Mouse (Mus musculus): ENCODE data around the gene Acly. TPM values are rescaled to one million over a fixed set of nuclear protein-coding genes. Genes with fewer than 3 reads are reported as not detected.

The Acly gene
- total RNA-seq, 2 experiments from 2014 or later: 16.4 to 19.9 TPM

DNA sequence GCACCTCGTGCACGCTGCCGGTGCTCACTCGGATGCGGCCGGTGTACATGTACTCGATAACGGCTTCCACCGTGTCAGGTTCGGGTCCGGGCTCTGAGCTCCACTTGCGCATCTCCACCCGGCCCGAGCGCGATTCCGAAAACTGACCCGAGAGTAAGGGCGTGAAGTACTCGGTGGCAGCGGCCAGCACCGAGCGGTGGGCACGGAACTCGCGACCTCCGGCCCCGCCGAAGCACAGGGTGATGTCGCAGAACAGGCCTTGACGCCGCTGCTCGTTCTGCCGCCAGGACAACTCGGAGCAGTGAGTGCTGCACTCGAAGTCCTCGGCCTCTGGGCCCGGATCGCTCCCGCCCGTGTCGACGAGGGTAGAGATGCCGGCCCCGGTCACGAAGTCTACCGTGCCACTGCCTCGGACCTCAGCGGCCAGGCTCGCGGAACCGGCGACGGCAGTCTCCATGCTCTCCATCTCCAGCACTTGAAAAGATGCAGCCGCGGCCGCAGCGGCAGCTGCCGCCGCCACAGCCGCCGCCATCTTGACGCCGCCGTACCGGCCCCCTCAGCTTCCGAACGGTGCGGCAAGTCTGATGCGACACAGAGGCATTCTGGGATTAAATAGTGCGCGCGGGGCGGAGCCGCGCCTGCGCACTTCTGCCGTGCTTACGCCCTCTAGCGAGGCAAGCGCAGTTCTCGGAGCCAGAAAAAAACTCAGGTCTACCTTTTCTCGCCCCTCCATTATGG is 55.4 kb downstream of the Acly start, which contains the start of gene Klhl11:
TSS of gene Klhl11 (minus strand) at position 545 of the 738 bp plus-strand sequence.
- intact Hi-C loops (cut with DNase I; ENCODE audit: low total_unique reads): loop anchor here (2.0 to 5.0 kb wide), 2 partner anchors 48 to 105 kb away; no protein-coding TSS in a partner anchor
- DNase-seq: peak; percentile 90

- intact Hi-C loops (cut with DNase I; ENCODE audit: low total_unique reads): loop anchor here (2.0 to 5.0 kb wide), 2 partner anchors 47 to 104 kb away; no protein-coding TSS in a partner anchor
- no peak for DNase-seq
Measured at GRCm38 (mm10) chr11:100471352-100472196, 56.2 kb downstream of the Acly start.

DNA sequence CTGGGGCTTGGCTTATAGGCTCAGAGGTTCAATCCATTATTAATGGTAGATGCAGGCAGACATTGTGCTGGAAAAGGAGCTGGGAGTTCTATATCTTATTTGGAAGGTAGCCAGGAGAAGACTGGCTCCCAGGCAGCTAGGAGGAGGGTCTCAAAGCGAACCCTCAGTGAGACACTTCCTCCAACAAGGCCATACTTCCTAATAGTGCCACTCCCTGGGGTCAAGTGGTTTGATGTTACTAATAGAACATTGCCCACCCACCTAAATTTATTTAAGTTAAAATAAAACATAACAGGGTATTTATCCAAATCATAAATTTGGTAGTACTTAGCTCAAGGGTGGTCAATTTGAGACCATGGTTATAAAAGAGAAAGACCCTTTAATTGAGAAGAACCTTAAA is 62.0 kb downstream of the Acly start:
- DNase-seq: no peak
- intact Hi-C loops (cut with DNase I; ENCODE audit: low total_unique reads): no loop called here

- intact Hi-C loops (cut with DNase I; ENCODE audit: low total_unique reads): no loop called here
- no peak for DNase-seq
Measured at GRCm38 (mm10) chr11:100465229-100465792, 62.5 kb downstream of the Acly start.

DNA sequence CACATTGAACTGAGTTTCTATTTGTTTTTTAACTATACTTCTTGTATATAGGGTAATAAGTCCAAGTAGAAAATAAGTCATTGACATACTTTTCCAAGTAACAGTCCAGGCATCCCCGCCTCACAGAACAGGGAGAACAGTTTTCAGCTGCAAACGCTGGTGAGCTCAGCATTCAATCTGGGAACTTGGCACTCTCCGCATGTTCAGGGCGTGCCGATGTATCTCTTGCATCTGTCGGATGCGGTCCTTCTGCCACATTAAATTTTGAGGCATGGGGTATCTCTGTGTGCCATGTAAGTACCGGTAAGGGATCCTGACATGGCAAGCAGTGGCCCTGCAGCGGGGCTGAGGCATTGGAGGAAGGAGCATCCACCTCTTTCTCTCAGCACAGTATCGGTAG is 65.1 kb downstream of the Acly start:
- DNase-seq: no peak
- intact Hi-C loops (cut with DNase I; ENCODE audit: low total_unique reads): no loop called here

DNA sequence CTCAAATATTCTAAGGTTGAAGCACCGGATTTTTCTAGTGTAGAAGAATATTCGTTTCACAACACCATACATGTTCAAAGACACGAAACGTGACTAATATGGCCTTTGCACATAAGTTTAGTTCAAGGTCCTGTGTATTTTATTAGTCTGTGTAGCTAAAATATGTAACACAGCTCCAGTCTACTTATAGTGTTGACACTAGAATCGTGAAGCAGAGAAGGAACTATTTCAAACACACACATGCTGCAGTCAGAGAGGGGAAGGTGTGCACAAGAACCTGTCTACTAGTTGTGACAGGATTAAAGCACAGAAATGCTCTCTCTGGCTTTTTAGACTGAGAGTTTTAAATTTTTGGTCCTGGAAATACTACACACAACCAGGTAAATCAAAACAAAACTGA is 70.1 kb downstream of the Acly start:
- intact Hi-C loops (cut with DNase I; ENCODE audit: low total_unique reads): no loop called here
- DNase-seq: no peak

- intact Hi-C loops (cut with DNase I; ENCODE audit: low total_unique reads): no loop called here
- DNase-seq: no peak
Measured at GRCm38 (mm10) chr11:100457247-100457646, 70.6 kb downstream of the Acly start.

DNA sequence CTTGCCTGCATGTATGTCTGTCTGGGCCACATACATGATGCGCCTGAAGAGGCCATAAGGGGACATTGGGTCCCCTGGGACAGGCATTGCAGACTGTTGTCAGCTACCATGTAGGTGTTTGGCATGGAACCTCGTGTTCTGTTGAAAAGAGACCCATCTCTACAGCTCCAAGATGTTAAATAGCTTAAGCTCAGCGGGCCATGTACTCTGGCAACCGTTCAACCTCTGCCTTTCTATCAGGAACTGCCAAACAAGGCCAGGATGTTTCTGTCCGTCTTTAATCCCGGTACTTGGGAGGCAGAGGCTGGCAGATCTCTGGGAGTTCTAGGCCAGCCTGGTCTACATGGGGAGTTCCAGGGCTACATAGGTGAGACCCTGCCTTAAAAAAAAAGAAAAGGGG is 85.2 kb downstream of the Acly start:
- intact Hi-C loops (cut with DNase I; ENCODE audit: low total_unique reads): no loop called here
- no peak for DNase-seq

- intact Hi-C loops (cut with DNase I; ENCODE audit: low total_unique reads): no loop called here
- no peak for DNase-seq
Measured at GRCm38 (mm10) chr11:100441797-100442196, 86.0 kb downstream of the Acly start, which contains the start of the genes Nt5c3b and Klhl10. Gene Nt5c3b, minus strand, starts transcription at chr11:100441808. Gene Klhl10, plus strand, starts transcription at chr11:100441917.

DNA sequence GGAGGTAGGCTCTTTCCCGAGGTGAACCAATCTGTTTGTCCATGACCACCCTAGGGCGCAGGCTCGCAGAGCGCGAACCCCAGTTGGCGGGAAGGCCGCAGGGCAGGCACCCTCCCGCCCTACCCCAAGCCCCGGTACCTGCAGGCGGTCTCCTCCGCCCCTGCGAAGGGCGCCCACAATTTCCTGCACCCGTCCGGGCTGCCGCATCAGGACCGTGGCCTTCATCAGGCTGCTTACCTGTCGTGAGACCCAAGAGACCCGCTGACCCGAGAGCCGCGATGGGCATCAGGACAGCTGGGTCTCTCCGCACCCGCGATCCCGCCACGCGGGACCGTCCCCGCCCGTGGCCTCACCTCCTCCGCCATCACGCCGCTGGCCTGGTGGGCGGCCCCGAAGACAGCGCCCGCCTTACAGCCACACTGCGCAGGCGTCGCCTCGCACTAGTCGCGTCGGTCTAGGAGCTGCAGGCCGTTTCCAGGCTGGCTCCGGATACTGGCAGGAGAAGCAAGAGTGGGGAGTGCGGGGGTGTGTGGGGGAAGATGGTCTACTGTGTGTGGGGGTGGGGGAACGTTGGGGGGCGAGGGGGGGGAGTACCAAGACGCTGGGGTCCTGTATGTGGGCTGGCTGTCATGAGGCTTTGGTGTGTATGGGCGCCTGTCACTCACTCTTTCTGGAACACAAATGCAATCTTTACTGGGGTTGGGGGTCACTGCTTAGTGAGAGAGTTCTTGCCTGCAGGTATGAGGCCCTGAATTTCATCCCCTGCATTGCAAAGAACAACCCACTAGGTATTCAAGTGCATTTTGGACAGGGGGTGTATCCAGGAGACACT is 86.9 kb downstream of the Acly start:
- DNase-seq: peak; percentile 87
- intact Hi-C loops (cut with DNase I; ENCODE audit: low total_unique reads): no loop called here

- no peak for DNase-seq
- intact Hi-C loops (cut with DNase I; ENCODE audit: low total_unique reads): no loop called here
Measured at GRCm38 (mm10) chr11:100437901-100438300, 89.9 kb downstream of the Acly start.

DNA sequence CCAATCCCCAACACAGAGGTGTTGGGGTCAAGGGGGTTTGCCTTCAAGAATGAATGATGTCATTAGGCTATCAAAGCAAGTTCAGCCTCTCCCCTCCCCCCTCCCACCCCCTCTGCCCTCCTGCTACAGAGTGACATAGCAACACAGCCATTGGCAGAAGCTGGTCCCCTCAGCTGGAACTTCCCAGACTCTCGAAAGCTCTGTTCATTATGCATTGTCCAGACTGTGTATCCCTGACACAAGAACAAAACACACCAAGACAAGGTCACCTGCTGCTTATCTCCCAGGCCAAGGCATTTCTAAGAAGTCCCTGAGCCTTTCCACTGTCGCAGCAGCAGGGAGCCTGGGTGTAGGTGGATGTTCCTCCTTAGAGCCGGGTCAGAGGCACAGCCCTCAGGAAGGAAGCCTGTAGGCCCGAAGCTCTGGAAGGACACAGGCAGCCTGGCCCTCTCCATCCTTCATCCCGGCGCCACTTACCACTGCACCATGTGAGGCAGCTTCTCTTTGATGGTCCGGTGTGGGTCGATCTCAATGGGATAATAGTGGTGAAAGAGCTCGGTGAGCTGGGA is 92.0 kb downstream of the Acly start:
- intact Hi-C loops (cut with DNase I; ENCODE audit: low total_unique reads): no loop called here
- DNase-seq: no peak

DNA sequence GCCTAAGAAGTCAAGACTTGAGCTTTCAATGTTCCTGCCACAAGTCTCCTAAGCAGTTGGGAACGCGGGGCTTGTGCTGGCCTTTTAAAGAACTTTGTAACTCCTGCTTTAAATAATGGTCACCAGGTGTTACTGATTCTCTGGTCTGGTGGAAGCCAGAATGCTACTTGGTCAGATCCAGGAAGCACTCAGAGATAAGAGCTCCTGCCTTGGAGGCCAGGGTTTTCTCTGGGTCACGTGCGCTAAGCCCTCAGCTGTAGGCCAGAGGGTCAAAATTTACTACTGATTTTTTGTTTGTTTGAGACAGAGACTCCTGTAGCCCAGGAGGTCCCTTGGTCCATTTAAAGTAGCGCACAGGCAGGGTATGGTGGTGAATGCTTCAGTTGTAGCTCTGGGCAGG is 95.8 kb downstream of the Acly start:
- DNase-seq: no peak
- intact Hi-C loops (cut with DNase I; ENCODE audit: low total_unique reads): no loop called here

DNA sequence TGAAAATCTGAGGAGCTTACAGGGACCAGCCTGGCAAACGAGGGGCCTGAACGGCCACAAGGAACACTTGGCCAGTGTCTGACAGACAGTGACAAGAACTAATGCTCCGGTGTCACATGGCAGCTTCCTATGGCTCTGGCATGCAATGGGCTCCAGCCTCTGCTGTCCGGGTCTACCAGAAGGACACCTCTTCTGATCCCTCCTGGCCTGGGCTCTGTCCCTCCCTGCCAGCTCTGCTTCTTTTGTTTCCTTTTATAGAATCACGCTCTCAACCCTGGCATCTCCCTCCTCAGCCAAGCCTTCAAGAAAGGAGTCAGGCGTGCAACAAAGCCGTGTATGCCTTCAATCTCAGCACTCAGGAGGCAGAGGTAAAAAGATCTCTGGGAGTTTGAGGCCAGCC is 97.7 kb downstream of the Acly start:
- no peak for DNase-seq
- intact Hi-C loops (cut with DNase I; ENCODE audit: low total_unique reads): no loop called here

GRCm38 (mm10) chr11:100428612-100429199 is 99.1 kb downstream of the Acly start:
- DNase-seq: no peak
- intact Hi-C loops (cut with DNase I; ENCODE audit: low total_unique reads): loop anchor here (10.0 kb wide), 1 partner anchor 126 kb away; no protein-coding TSS in a partner anchor

DNA sequence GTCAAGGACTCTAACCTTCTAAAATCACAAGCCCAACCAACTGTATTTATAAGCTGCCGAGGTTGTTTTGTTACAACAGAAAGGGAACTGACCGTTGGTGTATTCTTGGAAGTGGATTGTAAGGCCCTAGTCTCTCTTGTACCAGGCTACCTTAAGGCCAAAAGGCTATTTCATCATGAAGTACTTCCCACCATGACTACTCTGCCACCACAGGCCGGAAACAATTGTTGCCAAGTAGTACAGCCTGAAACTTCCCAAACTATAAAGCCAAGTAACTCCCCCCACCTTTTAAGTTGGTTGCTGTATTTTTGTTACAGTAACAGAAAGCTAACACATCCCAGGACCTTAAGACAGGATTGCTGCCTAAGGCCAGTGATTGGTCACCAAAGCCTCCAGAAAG is 101.0 kb downstream of the Acly start:
- no peak for DNase-seq
- intact Hi-C loops (cut with DNase I; ENCODE audit: low total_unique reads): loop anchor here (10.0 kb wide), 1 partner anchor 128 kb away; no protein-coding TSS in a partner anchor

Measured in gastrocnemius, postnatal 14 days (tissue).